Mouse (Mus musculus): ENCODE results near the gene Pabpn1l. TPM values are rescaled to one million over a fixed set of nuclear protein-coding genes. Genes with fewer than 3 reads are reported as not detected.
"Not testable (repeated sequence)": the region's sequence is repeated elsewhere in the genome, so short reads cannot be mapped to it uniquely, and the experiment has no call there.

Pabpn1l gene
- total RNA-seq, 2 experiments from 2014 or later = not detected

GRCm38 (mm10) chr8:122648192-122648970 is 25.8 kb upstream of the Pabpn1l start:
- intact Hi-C loops (cut with DNase I) = no loop called here
- no peak for DNase-seq

GRCm38 (mm10) chr8:122646337-122646736 is 23.8 kb upstream of the Pabpn1l start:
- intact Hi-C loops (cut with DNase I) = no loop called here
- DNase-seq = no peak

- intact Hi-C loops (cut with DNase I) = no loop called here
These were observed 21.8 kb upstream of the Pabpn1l start for GRCm38 (mm10) chr8:122644175-122644954.

GRCm38 (mm10) chr8:122642071-122642470 is 19.5 kb upstream of the Pabpn1l start:
- DNase-seq = peak; percentile 71 to 80
- intact Hi-C loops (cut with DNase I) = no loop called here

More at GRCm38 (mm10) chr8:122644175-122644954, 21.8 kb upstream of the Pabpn1l start:
- no peak for DNase-seq

- no peak for DNase-seq
- intact Hi-C loops (cut with DNase I) = no loop called here
These were observed 18.9 kb upstream of the Pabpn1l start for GRCm38 (mm10) chr8:122641406-122641805.

GRCm38 (mm10) chr8:122640825-122641224 is 18.3 kb upstream of the Pabpn1l start:
- DNase-seq = no peak
- intact Hi-C loops (cut with DNase I) = no loop called here

GRCm38 (mm10) chr8:122639521-122640248 is 17.1 kb upstream of the Pabpn1l start:
- peak; percentile 84 to 88 for DNase-seq
- intact Hi-C loops (cut with DNase I) = loop anchor here (5.0 kb wide), 1 partner anchor 38 kb away; no protein-coding TSS in a partner anchor

- DNase-seq = no peak
- intact Hi-C loops (cut with DNase I) = loop anchor here (5.0 kb wide), 1 partner anchor 39 kb away; no protein-coding TSS in a partner anchor
These were observed 16.1 kb upstream of the Pabpn1l start for GRCm38 (mm10) chr8:122638601-122639000.

GRCm38 (mm10) chr8:122637230-122637629 is 14.7 kb upstream of the Pabpn1l start:
- DNase-seq = no peak
- intact Hi-C loops (cut with DNase I) = loop anchor here (5.0 kb wide), 1 partner anchor 40 kb away; no protein-coding TSS in a partner anchor

- intact Hi-C loops (cut with DNase I) = loop anchor here (5.0 kb wide), 1 partner anchor 41 kb away; no protein-coding TSS in a partner anchor
- peak; percentile 74 to 79 for DNase-seq
These were observed 14.2 kb upstream of the Pabpn1l start for GRCm38 (mm10) chr8:122636803-122637175.

GRCm38 (mm10) chr8:122635878-122636802 is 13.6 kb upstream of the Pabpn1l start:
- intact Hi-C loops (cut with DNase I) = loop anchor here (5.0 kb wide), 1 partner anchor 41 kb away; no protein-coding TSS in a partner anchor
- DNase-seq = no peak

GRCm38 (mm10) chr8:122633205-122633604 is 10.7 kb upstream of the Pabpn1l start:
- intact Hi-C loops (cut with DNase I) = no loop called here
- DNase-seq = no peak

- intact Hi-C loops (cut with DNase I); DNase-seq: not testable (repeated sequence)
These were observed 9.6 kb upstream of the Pabpn1l start for GRCm38 (mm10) chr8:122632134-122632533.

GRCm38 (mm10) chr8:122630696-122631095 is 8.2 kb upstream of the Pabpn1l start:
- no peak for DNase-seq
- intact Hi-C loops (cut with DNase I) = no loop called here

- intact Hi-C loops (cut with DNase I) = no loop called here
- DNase-seq = no peak
These were observed 6.8 kb upstream of the Pabpn1l start for GRCm38 (mm10) chr8:122629388-122629787.

- intact Hi-C loops (cut with DNase I) = no loop called here
- no peak for DNase-seq
These were observed 4.4 kb upstream of the Pabpn1l start for GRCm38 (mm10) chr8:122626896-122627295.

GRCm38 (mm10) chr8:122625811-122626210 is 3.3 kb upstream of the Pabpn1l start:
- DNase-seq = no peak
- intact Hi-C loops (cut with DNase I) = no loop called here

- no peak for DNase-seq
- intact Hi-C loops (cut with DNase I) = no loop called here
These were observed 2.1 kb upstream of the Pabpn1l start for GRCm38 (mm10) chr8:122624653-122625052.

GRCm38 (mm10) chr8:122623844-122624642 is 1.5 kb upstream of the Pabpn1l start:
- intact Hi-C loops (cut with DNase I) = no loop called here
- DNase-seq = peak in 1 of 2 experiments; percentile 50
